Mouse (Mus musculus) layer of hippocampus, adult 8-10 months (tissue): ENCODE measurements at regions not wholly inside any gene's neighbourhood (a gene's known extent, or its start where the extent isn't known, plus 50 kb on each side); places are given as distances from the start of the nearest gene placed in this dataset.
"Not testable (repeated sequence)": the region's sequence is repeated elsewhere in the genome, so short reads cannot be mapped to it uniquely, and the experiment has no call there.

Source experiments
- DNase-seq, 2 experiments: peaks; one replicate each; pipeline ENCODE4 v3.0.0; 2022; ENCODE audit warnings: low spot score in 2 of 2

- DNase-seq, result peak; percentile 32 to 45
These were observed 53.6 kb upstream of the Wdfy3 start for GRCm38 (mm10) chr5:102123285-102123684.

- peak; percentile 21 to 36 for DNase-seq
These were observed 57.0 kb upstream of the Wdfy3 start for GRCm38 (mm10) chr5:102126737-102127136.

GRCm38 (mm10) chr5:102147991-102148390 lies 78.3 kb upstream of the Wdfy3 start:
- no peak for DNase-seq

DNA sequence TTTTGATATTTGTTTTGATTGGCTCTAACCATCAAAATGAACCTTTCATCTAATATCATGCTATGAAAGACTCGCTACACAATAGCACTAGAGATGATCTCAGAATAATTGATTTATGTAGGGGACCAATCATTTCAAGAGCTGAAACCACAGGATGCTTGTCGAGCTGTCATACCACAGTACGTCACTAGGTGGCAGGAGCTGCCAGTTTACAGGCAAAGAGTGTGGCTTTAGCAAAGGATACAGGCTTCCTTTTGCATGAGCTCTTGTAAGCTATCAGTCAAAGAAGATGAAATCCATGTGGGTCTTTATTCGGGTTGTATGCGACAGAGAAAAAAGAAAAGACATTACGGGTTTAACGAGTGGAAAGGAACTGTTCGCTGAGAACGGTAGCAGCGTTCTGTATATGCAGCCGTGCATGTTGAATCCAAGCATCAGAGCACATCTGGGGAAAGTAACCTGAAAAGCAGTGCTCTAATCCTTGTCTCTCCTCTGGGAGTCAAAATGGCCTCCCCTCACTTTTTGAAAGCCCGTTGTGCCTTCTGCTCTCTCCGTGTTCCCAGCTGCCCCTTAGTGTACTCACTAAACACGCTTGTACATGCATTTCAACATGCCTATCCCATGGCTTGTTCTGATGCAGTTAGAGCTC lies 79.9 kb upstream of the Wdfy3 start:
- DNase-seq, result peak; percentile 75 to 92

GRCm38 (mm10) chr5:102159621-102160020 lies 89.9 kb upstream of the Wdfy3 start:
- no peak for DNase-seq

DNA sequence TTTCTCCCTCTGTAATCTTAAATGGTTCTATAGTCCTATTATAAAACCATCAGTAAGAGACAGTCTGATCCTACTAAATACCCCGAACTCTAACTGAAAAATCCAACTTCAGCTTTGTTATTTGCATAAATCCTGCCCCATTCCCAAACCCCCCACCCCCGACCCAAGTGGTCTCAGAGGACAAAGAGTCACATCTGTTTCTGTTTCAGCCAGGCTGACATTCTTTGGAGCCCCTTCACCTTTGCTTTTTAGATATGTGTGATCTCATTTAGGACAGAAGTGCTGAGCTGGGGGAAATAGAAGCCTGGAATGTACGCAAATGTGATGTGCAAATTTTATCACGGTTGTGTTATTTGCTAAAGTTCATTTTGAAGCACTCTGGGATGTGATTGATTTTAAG lies 98.3 kb upstream of the Wdfy3 start:
- no peak for DNase-seq

DNA sequence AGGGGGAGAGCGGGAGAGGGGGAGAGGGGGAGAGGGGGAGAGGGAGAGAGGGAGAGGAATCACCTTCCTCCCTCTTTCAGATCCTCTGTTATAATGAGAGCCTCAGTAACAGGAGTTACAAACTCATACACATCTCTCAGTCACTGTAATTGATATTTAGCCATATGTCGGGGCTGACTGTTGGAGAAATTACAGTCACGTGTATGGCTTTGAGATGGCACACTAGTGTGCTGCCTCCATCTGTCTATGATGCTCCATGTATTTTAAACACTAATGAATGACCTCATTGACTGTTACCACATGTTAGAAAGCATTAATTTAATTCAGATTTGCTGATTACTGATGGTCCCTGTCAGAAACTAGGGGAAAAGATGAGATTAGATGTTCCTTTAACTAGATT lies 102.1 kb upstream of the Wdfy3 start:
- peak; percentile 20 to 33 for DNase-seq

DNA sequence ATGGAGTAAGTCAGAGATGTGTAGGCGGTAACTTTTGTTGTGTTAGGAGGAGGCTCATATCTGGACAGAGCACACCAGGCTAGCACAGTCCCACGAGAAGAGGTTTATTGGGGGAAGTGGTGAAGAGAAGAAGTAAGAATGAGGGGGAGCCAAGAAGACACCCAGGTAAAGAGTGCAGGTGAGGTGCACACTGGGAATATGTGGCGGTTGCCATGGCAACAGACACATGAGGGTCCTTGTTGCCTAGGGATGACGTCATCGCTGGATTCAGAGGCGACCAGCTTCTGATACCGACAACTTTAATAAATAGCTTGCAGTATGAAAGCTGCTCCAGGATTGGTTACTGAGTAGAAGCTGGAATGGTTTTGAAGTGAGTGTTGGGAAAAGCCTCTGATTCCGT lies 110.5 kb upstream of the Wdfy3 start:
- DNase-seq, result peak in 1 of 2 experiments; percentile 5

DNA sequence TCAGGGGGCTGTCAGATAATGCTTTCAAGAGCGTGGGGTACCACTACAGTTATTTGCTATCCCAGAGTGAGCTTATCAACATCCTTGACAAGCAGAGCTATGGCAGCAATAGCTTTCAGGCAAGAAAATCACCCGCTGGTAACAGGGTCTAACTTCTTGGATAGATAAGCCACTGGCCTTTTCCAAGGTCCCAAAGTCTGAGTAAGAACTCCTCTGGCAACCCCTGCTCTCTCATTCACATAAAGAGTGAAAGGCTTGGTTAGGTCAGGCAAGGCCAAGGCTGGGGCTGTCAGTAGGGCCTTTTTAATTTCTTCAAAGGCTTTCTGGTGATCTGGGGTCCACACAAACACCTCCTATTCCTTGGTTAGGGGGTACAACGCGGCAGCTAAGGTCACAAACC lies 119.2 kb upstream of the Wdfy3 start:
- not testable (repeated sequence) for DNase-seq

GRCm38 (mm10) chr5:102206456-102206855 lies 136.7 kb upstream of the Wdfy3 start:
- DNase-seq, result no peak

DNA sequence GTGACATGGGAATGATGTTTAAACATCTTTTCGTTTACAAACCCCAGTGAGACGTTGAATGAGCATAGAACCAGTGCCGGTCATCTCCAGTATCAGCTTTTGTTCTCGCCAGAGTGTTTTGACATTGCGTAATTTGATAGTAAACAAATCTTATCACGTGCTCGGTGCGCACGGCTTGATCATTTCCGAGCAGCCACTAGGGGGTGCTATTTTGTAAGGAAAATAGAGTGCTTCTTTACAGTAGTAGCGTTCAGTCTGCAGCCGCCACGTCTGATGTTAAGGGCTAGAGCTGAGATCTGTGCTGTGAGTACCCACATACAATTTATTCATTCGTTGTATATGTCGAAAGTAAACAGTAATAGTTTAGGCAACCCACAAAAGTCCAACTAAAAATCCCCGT lies 137.2 kb upstream of the Wdfy3 start:
- peak; percentile 74 to 85 for DNase-seq

GRCm38 (mm10) chr5:102213145-102213544 lies 143.4 kb upstream of the Wdfy3 start:
- peak; percentile 10 to 36 for DNase-seq

- no peak for DNase-seq
These were observed 157.4 kb upstream of the Wdfy3 start for GRCm38 (mm10) chr5:102227131-102227530.

GRCm38 (mm10) chr5:102242614-102243013 lies 172.9 kb upstream of the Wdfy3 start:
- no peak for DNase-seq

GRCm38 (mm10) chr5:102244706-102245105 lies 175.0 kb upstream of the Wdfy3 start:
- no peak for DNase-seq

DNA sequence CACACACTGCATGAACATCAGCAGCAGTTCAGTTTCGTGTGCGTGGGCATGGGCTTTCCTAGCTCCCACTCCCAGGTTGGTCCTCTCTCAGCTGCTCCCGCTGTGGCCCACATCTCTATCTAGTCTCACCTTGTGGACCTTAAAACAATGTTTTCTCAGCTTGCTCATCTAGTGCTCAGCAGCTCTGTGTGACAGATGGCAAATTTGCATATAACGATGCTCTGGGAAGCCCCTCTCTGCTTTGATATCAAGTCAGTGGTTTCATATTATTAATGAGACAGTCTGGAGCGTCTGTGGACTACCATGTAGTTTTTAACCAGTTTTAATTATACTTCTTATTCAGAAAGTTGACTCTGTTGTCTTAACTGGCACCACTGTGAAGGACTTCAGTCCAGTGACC lies 179.0 kb upstream of the Wdfy3 start:
- DNase-seq, result no peak

DNA sequence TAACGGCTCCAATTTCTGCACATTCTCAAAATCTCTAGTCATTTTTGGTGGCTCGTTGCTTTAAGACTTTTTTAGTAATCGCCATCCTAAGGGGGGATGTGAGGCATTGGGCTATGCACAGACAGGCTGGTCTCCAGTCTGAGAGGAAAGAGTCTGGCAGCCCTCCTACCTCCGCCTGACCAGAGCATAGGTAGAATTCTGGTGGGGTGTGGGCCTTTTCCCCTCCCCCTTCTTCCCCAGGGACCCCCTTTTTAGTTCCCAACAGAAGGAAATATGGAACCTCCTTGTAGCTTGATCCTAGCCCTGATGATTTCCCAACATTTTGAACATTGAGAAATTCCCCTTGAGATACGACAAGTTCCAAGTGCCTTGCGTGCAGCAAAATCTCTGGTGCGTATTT lies 181.4 kb upstream of the Wdfy3 start:
- no peak for DNase-seq

DNA sequence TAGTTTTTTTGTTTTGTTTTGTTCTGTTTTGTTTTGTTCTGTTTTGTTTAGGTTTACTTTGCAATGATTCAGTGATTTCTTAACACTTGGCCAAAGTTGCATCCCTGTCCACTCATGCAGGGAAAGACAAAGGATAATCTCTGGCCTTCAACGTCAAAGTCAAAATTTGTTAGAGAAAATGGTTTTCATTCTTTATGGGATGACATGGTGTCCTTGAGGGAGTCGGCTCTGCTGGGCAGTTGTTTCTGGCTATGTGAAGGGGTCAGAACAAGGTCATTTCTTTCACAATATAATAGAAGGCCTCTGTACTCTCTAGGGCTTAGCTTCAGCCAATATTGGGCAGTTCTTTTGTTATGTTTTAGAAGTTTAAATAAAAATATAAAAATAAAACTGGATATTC lies 184.1 kb upstream of the Wdfy3 start:
- no peak for DNase-seq

GRCm38 (mm10) chr5:102257104-102257503 lies 187.4 kb upstream of the Wdfy3 start:
- DNase-seq, result no peak

DNA sequence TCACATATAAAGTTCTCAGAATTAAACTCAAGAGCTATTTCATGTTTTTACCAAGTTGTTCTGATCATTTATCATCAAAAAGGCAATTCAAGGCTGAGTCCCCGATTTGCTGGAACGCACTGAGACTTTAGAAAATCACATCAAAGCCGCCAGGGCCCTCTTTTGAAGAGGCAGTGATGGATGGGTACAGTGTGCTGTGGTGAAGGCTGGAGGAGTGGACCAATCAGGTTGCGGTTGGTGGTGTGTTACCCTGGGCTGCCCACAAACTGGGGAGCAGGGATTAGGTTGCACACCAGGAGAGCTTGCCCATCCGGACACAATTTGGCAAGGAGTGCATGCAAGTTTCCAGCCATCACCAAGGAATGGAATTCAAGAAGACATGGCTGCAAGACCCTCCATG lies 191.9 kb upstream of the Wdfy3 start:
- DNase-seq, result no peak

- DNase-seq, result no peak
These were observed 196.7 kb upstream of the Wdfy3 start for GRCm38 (mm10) chr5:102266451-102266850.

DNA sequence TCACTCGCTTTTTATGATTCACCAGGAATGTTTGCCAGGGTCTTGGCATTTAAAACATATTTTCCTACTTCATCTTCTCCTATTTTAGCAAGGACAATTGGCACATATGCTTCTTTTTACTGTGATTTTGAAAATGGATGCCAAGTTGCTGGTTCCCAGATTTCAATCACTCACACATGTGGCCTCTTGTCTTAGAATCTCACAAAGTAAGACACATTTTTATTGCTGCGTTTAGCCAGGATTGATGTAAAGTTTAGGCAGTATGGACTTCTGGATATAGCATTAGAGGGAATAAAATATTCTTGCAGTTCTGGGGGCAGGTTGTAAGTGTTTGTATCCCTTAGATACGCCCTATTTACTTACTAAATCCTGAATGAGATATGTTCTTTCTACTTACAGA lies 197.4 kb upstream of the Wdfy3 start:
- DNase-seq, result no peak

GRCm38 (mm10) chr5:102269204-102269603 lies 199.5 kb upstream of the Wdfy3 start:
- DNase-seq, result no peak

- no peak for DNase-seq
These were observed 205.6 kb upstream of the Arhgap24 start for GRCm38 (mm10) chr5:102275621-102276020.
